Mouse (Mus musculus) spleen, adult 2 months (tissue): ENCODE data around the gene Rptor. TPM values are rescaled to one million over a fixed set of nuclear protein-coding genes. Genes with fewer than 3 reads are reported as not detected.

Experiments used
- DNase-seq, 2 experiments: peaks; one replicate each; pipeline versions ENCODE4 v3.0.0 to v3.0.0-alpha.2; 2012 to 2021; ENCODE audit warnings: low spot score in 2 of 2, low read depth in 1 of 2
- H3K27ac ChIP-seq: fragments of 200-500 bp; 2 replicates; pipeline ENCODE4 v1.5.1; 2012; ENCODE audit warnings: low read length, inconsistent platforms; ENCODE audit not compliant: insufficient read depth
- H3K27me3 ChIP-seq: fragments of 200-500 bp; 2 replicates; pipeline ENCODE4 v1.6.1; 2012; ENCODE audit warnings: mild to moderate bottlenecking, moderate library complexity, low read length, inconsistent platforms; ENCODE audit not compliant: control insufficient read depth, insufficient read depth
- H3K36me3 ChIP-seq: fragments of 200-500 bp; 2 replicates; pipeline ENCODE4 v1.6.1; 2012; ENCODE audit warnings: mild to moderate bottlenecking, low read length, inconsistent platforms; ENCODE audit not compliant: control insufficient read depth, insufficient read depth
- H3K4me1 ChIP-seq: fragments of 200-500 bp; 2 replicates; pipeline ENCODE4 v1.6.1; 2011; ENCODE audit warnings: inconsistent platforms; ENCODE audit not compliant: control insufficient read depth, insufficient read depth, insufficient read length
- H3K4me3 ChIP-seq: fragments of 200-500 bp; 2 replicates; pipeline ENCODE4 v1.5.1; 2011; ENCODE audit warnings: mild to moderate bottlenecking, inconsistent platforms; ENCODE audit not compliant: insufficient read depth, insufficient read length; ENCODE audit errors: extremely low read depth
- CTCF ChIP-seq: fragments of 200-500 bp; IDR thresholded peaks from 2 replicates; pipeline ENCODE4 v1.5.1; 2011; ENCODE audit warnings: mild to moderate bottlenecking, inconsistent platforms; ENCODE audit not compliant: insufficient read depth, insufficient read length, insufficient replicate concordance; ENCODE audit errors: extremely low read depth
- POLR2A ChIP-seq: fragments of 200-500 bp; IDR thresholded peaks from 2 replicates; pipeline ENCODE4 v1.6.1; 2011; ENCODE audit warnings: low read depth, low read length, inconsistent platforms
- WGBS: fragments of 180-500 bp; shearing (Covaris S2); methylation state at CpG from one replicate; pipeline ENCODE4 v1.1.7; 2018; 5-methylcytosine and 5-hydroxymethylcytosine counted together
- polyA plus RNA-seq: library from polyadenylated mRNA; depleted of rRNA; stranded (reverse); fragments of >200 nt; gene quantifications from 2 replicates; pipeline ENCODE4 v1.2.3, GENCODE M21; 2012

Gene Rptor
- polyA plus RNA-seq, 1 experiment = 18.0 TPM

DNA sequence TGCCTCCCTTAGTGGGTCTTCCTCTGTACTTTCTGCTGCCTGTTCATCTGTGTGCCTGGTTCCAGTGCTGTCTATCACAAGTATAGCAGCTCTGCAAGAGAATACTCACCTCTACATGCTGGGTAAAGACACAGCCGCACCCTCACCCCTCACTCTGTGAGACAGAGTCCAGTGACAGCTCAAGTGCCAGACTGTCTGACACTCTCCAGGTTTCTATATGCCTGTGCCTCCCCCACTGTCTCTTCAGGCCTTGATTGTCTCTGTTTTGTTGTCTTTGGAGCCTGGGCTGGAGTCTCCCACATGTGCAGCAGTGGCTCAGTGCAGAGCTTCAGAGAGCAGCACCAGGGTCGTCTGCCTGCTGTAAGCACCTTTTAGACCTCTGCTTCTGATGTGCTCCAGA lies 280.9 kb downstream of the Rptor start:
- Histone ChIP-seq H3K36me3 (peaks cover 12% of the 10 kb centered on the region), H3K27me3 (no peaks in the 10 kb centered on the region), H3K4me1 (no peaks in the 10 kb centered on the region), H3K27ac (no peak overlapping the region), H3K4me3 (no peak overlapping the region)
- no peak for DNase-seq
- TF ChIP-seq POLR2A = no peak
- TF ChIP-seq CTCF = no peak
- WGBS = 93% methylated on average over 2 of the region's 2 CpGs

DNA sequence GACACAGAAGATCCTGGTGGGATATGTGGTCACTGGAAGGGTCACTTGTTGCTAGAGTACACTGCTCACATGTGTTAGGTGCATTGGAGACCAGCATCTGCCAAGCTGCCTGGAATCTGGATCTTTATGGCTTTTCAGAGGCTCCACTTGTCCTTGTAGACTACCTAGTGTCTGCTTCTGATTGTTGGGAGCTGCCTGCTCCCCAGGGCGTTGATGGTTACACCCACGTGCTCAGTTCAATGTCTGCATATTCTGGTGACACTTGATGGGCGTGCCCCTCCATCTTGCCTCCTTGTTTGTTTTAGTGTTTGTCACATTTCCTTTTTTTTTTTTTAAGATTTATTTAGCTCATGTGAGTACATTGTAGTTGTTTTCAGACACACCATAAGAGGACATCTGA lies 287.3 kb downstream of the Rptor start:
- Histone ChIP-seq H3K27me3 (no peaks in the 10 kb centered on the region), H3K36me3 (peaks cover 14% of the 10 kb centered on the region), H3K4me3 (no peak overlapping the region), H3K4me1 (peaks cover 3% of the 10 kb centered on the region; the same call in 1 of the 2 replicates), H3K27ac (no peak overlapping the region)
- no peak for TF ChIP-seq CTCF
- TF ChIP-seq POLR2A = no peak
- WGBS = 89% methylated on average over 3 of the region's 3 CpGs
- DNase-seq = no peak

DNA sequence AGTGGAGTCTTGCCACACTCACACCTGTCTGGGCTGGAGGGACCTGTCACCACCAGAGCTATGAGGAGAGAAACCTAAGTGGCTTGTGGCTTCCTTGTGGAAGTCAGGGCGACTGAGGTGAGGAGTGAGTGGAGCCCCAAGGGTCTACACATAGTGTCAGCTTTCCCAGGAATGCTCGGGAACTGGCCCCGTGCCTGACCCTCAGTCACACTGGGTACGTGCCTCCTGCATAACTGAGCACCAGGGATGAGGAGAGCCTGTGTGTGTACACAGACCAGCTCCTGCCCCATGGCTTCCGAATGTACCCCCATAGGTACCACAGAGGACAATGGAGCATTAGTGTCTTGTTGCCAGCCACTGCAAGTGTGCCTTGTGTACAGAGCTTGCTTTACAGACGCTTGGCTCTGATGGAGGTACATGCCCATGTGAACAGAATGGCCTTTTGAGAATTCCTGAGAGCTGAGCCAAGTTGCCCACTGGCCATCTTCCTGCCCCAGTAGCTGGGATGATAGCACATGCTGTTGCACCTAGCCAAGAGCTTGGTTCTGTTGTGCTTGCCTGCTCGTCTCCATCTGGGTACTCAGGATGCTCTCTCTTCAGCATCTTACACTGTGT lies 289.0 kb downstream of the Rptor start:
- DNase-seq = no peak
- no peaks in the 10 kb centered on the region for H3K27me3 ChIP-seq
- H3K36me3 ChIP-seq = peaks cover 14% of the 10 kb centered on the region
- no peak overlapping the region for H3K4me3 ChIP-seq
- H3K4me1 ChIP-seq = peaks cover 16% of the 10 kb centered on the region; the same call in 1 of the 2 replicates
- no peak overlapping the region for H3K27ac ChIP-seq
- 96% methylated on average over 7 of the region's 7 CpGs for WGBS
- TF ChIP-seq CTCF = no peak
- TF ChIP-seq POLR2A = no peak

DNA sequence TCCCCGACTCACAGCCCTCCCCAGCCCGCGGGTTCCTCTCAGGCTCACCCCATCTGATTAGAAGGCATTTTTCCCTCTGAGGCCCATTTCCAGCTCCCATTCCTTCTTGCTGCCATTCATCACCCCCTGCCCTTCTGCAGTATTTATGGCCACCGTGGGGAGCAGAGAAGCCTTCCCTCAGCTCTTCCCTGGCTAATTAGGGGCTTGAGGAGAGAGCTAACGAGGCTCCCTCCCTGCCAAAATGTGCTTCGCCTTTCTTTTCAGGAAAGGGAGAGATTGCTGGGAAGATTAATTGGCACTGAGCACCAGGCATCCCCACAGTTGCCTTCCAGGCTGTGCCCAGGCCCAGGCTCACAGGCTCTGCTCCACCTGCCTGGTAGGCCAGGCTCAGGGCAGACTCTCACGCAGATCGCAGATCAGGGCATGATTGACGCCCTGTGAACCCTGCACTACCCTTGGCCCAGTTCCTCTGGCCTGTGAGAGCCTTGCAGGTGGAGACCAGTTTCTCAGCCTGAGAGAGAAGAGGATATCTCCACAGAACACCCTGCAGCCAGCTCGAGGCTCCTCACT lies 291.0 kb downstream of the Rptor start:
- H3K27me3 ChIP-seq = no peaks in the 10 kb centered on the region
- no peak overlapping the region for H3K27ac ChIP-seq
- H3K36me3 ChIP-seq = peaks cover 11% of the 10 kb centered on the region
- 85% methylated on average over 10 of the region's 10 CpGs for WGBS
- peaks cover 16% of the 10 kb centered on the region; the same call in 1 of the 2 replicates for H3K4me1 ChIP-seq
- no peak for DNase-seq
- TF ChIP-seq CTCF (no peak), POLR2A (no peak)
- no peak overlapping the region for H3K4me3 ChIP-seq

DNA sequence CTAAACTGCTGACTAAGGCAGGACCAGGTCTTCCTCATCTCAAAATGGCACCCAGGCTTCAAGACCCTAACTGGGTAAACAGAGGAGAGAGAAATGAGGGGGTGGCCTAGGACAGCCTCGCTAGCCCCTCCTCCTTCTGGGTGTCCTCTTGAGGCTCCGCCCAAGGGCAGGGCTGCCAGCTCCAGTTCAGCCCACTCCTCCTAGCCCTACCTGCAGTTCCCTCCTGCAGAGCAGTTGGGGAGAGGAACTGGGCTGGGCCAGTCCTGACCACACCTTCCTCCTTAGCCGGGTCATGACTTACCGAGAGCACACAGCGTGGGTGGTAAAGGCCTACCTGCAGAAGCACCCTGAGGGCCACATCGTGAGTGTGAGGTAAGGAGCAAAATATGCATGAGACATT lies 291.9 kb downstream of the Rptor start:
- TF ChIP-seq POLR2A = no peak
- no peak for TF ChIP-seq CTCF
- H3K36me3 ChIP-seq = peaks cover 11% of the 10 kb centered on the region
- WGBS = 33% methylated on average over 6 of the region's 6 CpGs
- H3K27ac ChIP-seq = no peak overlapping the region
- peaks cover 16% of the 10 kb centered on the region; the same call in 1 of the 2 replicates for H3K4me1 ChIP-seq
- peak in 1 of 2 experiments; percentile 54 for DNase-seq
- H3K4me3 ChIP-seq = no peak overlapping the region
- H3K27me3 ChIP-seq = no peaks in the 10 kb centered on the region

DNA sequence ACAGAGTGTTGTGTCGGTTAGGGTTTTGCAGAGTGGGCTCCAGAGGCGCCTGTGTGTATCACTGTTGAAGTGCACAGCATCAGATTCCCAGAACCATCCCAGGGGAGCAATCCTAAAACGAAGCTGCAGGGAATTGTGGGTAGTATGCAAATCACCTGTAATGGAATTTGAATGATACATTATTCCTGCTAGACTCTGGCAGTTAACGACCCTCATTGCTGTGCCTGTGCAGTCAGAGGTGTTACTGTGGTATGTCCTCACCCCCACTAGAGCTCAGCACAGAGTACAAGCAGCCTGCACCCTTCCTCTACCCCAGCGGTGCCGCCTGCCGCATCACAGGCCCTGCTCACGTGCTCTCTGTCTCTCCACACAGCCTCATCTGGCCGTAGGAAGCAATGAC lies 294.3 kb downstream of the Rptor start:
- no peaks in the 10 kb centered on the region for H3K27me3 ChIP-seq
- no peak overlapping the region for H3K27ac ChIP-seq
- H3K4me3 ChIP-seq = no peak overlapping the region
- no peak for TF ChIP-seq CTCF
- DNase-seq = no peak
- 70% methylated on average over 9 of the region's 9 CpGs for WGBS
- peaks cover 6% of the 10 kb centered on the region for H3K36me3 ChIP-seq
- peaks cover 16% of the 10 kb centered on the region; the same call in 1 of the 2 replicates for H3K4me1 ChIP-seq

DNA sequence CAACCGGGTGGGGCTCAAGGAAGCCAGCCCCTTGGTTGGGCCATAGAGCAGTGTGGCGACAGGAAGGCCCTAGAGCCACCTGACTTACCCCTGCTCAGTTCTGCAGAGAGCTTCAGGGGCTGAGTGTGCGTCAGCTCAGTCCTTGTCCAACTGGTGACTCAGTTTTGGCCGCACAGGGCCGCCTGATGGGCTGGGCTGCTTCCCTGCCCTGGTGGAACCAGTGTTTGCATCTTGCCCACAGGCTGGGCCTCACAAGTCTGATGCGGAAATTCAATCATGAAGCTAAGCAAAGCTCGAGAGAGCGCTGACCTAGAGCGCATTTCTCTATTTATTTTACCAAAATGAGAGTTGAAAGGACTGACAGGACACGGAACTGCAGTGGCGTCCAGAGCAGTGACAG lies 296.3 kb downstream of the Rptor start:
- 92% methylated on average over 11 of the region's 11 CpGs for WGBS
- no peak for TF ChIP-seq CTCF
- TF ChIP-seq POLR2A = no peak
- H3K27ac ChIP-seq = no peak overlapping the region
- no peaks in the 10 kb centered on the region for H3K27me3 ChIP-seq
- no peak overlapping the region for H3K4me3 ChIP-seq
- no peak for DNase-seq
- H3K4me1 ChIP-seq = peaks cover 16% of the 10 kb centered on the region; the same call in 1 of the 2 replicates
- H3K36me3 ChIP-seq = peaks cover 6% of the 10 kb centered on the region
